Mouse (Mus musculus): Measurements from ENCODE around the gene Pigm.

Gene Pigm

GRCm38 (mm10) chr1:172413491-172414230, 37.3 kb downstream of the Pigm start:
- no peak for DNase-seq (ENCODE audit: low read depth, low spot score)

GRCm38 (mm10) chr1:172414231-172414585, 37.9 kb downstream of the Pigm start:
- no peak for DNase-seq (ENCODE audit: low read depth, low spot score)

- DNase-seq (ENCODE audit: low read depth, low spot score), result no peak
Measured at GRCm38 (mm10) chr1:172415061-172415460, 38.7 kb downstream of the Pigm start.

- no peak for DNase-seq (ENCODE audit: low read depth, low spot score)
Measured at GRCm38 (mm10) chr1:172418173-172418572, 41.8 kb downstream of the Pigm start.

- no peak for DNase-seq (ENCODE audit: low read depth, low spot score)
Measured at GRCm38 (mm10) chr1:172418642-172419041, 42.3 kb downstream of the Pigm start.

GRCm38 (mm10) chr1:172420181-172420580, 43.8 kb downstream of the Pigm start:
- DNase-seq (ENCODE audit: low read depth, low spot score), result no peak

- DNase-seq (ENCODE audit: low read depth, low spot score), result no peak
Measured at GRCm38 (mm10) chr1:172423393-172423792, 47.0 kb downstream of the Pigm start.

- DNase-seq (ENCODE audit: low read depth, low spot score), result no peak
Measured at GRCm38 (mm10) chr1:172426419-172426818, 50.1 kb downstream of the Pigm start.

GRCm38 (mm10) chr1:172427841-172428240, 51.5 kb downstream of the Pigm start:
- no peak for DNase-seq (ENCODE audit: low read depth, low spot score)

- DNase-seq (ENCODE audit: low read depth, low spot score), result no peak
Measured at GRCm38 (mm10) chr1:172428614-172429013, 52.3 kb downstream of the Pigm start.

GRCm38 (mm10) chr1:172430731-172431220, 54.4 kb downstream of the Pigm start:
- no peak for DNase-seq (ENCODE audit: low read depth, low spot score)

GRCm38 (mm10) chr1:172431836-172432586, 55.7 kb downstream of the Pigm start:
- no peak for DNase-seq (ENCODE audit: low read depth, low spot score)

GRCm38 (mm10) chr1:172432587-172432955, 56.2 kb downstream of the Pigm start:
- no peak for DNase-seq (ENCODE audit: low read depth, low spot score)

GRCm38 (mm10) chr1:172433012-172433850, 56.9 kb downstream of the Pigm start:
- no peak for DNase-seq (ENCODE audit: low read depth, low spot score)

Data from retina, postnatal 7 days (tissue).